Mouse (Mus musculus): Measurements from ENCODE around the gene Dpf3.

Dpf3 gene

DNA sequence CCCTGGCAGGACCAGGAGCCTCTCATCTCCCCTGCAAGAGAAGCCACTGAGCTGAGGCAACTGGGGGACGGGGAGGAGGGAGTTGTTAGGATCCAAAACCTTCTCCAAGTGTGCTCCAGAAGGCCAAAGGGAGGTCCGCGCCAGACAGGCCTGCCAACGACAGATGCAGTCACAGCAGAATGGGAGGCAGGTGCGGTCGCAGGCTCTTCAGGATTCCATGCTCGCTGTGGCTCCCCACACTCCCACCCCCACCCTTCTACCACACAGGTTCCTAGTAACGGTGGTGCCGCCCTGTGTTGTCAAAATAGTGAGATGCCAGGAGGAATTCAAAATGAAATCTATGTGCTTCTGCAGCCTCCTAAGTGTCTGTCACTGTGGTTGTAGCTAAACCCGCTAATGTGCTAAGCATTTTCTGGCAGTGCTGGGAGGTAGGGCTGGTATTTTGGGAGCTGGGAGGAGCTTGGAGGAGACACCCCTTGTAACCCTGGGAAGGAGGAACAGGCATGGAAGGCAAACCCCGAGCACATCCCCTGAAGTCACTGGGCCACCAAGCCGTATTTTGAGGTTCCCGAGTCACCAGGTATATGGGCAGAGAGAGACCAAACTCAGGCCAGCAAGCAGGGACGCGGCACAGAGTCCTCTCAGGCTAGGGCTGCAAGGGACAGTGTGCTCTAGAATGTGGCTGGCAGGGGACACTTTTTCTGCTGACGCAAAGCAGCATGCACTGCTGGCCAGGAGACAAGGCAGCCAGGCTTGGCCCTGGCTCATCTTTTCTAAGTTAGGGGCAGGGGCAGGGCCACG, 75.6 kb downstream of the Dpf3 start:
- DNase-seq = peak; percentile 14

DNA sequence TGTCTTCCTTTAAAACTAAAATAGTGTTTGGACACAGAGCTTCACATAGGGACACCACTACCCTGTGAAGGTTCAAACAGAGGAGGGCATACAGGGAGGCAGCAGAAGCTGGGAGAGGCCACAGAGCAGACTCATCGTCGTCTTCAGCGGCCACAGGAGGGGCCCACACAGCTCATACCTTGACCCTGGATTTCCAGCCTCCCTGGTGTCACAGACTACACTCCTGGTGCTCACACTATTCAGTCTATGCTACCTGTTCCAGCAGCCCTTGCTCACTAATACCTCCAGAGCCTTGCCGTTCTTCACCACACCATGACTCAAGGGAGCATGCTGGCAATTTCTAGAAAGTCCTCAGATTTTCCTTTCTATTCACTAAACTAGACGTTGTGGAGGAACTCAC, 76.5 kb downstream of the Dpf3 start:
- no peak for DNase-seq

- no peak for DNase-seq
Measured at GRCm38 (mm10) chr12:83405374-83406125, 82.0 kb downstream of the Dpf3 start.

DNA sequence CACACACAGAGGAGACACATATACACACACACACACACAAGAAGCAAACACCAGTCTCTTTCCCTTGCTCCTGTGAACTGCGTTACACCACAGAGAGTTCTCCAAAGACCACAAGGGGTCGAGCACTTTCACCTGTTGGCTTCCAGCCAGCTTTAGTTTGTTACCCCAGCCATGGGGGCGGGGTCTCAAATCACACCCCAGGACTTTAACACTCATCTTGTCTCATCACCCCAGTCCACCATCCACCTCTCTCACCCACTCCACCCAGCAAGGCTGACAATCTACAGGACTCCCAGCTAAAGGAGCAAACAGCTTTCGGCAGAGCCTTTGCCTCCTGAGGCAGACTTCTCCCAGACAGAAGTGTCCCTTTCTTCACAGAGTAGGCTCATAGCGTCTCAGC, 85.2 kb downstream of the Dpf3 start:
- DNase-seq = no peak

DNA sequence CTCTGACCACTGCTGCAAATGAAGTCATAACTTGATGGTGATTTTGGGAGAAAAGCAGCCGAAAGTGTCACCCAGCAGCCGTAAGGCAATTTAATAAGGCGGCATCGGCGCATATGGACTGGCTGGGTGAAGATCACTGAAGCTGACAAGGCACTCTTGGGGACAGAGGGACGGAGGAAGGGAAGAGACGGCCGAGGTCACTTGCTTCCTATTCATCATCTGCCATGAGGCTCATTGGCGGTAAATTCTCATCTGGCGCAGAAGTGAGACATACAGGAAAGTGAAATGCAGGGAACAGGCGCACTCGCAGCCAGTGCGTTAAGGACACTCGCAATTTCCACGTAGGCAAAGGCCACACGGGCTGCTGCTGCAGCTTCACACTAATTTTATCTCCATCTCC, 95.5 kb downstream of the Dpf3 start:
- no peak for DNase-seq

- DNase-seq = no peak
Measured at GRCm38 (mm10) chr12:83387554-83387953, 100.0 kb downstream of the Dpf3 start.

DNA sequence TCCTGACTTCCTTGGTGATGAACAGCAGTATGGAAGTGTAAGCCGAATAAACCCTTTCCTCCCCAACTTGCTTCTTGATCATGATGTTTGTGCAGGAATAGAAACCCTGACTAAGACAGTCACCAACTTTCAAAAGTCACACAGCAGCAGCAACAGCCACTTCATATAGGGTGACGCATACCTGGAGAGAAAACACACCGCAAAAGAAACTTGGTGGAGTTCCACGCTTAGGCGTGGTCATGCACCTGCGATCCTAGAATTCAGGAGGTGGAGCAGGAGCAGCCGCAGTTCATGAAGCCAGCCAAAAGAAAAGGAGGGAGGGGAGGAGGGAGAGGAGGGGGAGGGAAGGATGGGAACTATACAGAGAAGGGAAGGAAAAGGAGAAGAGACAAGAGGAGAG, 106.4 kb downstream of the Dpf3 start:
- no peak for DNase-seq

- no peak for DNase-seq
Measured at GRCm38 (mm10) chr12:83380016-83380415, 107.5 kb downstream of the Dpf3 start.

DNA sequence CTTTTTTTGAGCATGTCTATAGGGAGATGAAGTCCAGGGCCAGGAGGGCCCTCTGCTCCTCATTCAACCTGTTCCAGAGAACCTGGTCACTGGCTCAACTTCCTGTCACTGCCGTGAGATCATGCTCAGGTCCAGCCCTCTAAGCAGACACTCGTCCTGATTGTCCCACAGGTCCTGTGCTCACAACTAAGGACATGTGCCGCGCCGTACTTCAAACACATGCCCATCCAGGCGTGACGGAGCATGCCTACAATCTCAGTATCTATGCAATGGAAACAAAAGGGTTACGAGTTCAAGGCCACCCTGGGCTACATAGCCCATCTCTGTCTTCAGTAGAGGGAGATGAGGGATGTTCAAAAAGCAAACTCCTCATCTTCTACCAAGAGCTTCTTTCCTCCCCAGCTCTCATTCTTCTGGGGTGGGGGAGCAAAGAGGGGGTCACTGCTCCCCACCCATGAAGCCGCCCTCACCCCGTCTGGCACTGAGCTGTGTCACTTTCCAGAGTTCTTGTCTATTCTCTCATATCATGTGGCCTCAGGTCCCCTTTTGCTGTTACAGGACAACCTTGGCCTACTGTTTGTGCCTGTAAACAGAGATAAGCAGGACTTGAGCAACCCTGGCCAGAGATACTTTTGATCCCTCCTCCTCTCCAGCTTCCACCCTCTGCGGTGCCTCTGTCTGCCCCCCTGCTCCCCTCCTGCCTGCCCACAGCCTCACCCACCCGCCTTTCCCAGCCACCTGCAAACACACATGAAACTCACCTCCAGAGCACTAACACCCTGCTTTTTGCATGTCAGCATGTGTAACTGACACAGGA, 112.3 kb downstream of the Dpf3 start:
- DNase-seq = no peak

DNA sequence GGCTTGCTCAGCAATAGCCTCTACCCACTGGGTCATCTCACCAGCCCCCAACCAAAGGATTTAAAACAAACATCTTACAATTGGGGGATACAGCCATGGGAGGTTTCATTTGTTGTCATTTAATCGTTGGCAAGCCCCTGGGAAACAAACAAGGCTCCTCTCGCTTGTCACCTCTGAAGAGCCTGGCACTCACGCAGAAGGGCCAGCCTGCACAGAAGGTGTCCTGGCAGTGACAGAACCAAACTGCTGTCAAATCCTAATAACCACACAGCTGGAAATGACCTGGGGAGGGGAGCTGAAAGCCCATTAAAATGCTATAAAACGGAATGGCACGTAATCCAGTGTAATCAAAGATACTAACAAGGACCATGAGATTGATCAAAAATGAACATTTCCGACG, 114.4 kb downstream of the Dpf3 start:
- DNase-seq = no peak

DNA sequence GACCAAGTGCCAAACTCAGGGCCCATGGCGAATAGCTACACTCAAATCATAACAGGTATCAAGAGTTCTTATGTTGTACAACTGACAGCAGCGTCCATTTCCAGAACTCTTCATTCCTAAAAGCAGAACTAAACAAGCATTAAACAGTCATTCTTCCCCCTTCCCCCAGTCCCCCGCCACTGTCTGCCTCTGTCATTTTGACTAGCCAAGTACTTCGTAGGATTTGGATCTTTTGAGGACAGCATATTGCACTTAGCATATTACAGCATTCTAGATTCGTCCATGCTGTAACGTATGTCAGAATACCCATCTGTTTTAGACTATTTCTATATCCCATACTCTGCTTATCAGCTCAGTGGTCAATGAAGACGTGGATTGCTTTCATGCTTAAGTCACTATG, 115.2 kb downstream of the Dpf3 start:
- DNase-seq = no peak

DNA sequence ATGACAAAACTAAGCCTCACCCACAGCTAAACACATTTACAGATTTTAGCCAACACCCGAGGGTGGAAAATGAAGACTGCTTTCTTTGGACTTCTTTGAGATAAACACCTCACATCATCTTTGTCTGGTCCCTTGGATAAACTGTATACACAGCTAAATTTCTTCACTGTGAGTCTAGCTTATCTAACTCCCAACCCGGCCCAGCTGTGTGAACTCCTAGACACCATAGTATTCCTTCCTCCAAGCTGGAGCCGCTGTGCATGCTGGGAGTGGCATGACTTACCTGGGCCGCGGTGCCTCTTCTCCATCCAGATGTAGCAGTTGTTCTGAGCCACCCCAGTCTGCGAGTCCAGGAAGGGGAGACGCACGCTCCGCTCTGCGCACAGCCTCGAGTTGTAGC, 117.3 kb downstream of the Dpf3 start:
- no peak for DNase-seq

DNA sequence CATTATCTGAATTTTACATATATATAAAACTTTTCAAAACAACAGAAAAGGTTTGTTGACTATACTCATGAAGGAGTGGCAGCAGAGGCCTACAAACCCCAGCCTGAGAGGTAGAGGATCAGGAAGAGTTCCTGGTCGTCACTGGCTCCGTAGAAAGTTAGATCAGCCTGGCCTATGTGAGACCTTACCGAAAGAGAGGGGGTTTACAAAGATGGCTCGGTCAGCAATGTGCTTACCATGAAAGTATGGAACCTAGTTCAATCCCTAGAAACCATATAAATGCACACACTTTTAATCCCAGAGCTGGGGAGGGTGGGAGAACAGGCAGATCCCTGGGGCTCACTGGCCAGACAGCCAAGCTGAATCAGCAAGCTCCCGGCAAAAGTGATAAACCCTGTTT, 118.1 kb downstream of the Dpf3 start:
- no peak for DNase-seq

DNA sequence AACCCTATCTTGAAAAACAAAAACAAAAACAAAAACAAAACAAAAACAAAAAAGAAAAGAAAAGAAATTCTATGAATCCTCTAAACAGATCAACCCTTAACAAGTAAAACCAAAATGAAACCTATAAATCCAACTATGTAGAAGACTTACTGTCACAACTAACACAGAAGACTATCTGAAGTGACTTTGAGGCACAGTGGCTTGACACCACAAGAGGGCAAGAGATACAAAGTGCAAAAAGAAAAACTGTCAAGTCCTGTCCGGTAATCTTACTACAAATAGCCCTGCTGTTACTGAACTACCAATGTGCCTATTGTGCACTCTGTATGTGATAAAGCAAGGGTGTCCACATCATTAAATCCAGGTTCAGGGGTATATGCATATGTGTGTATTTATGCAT, 120.0 kb downstream of the Dpf3 start:
- DNase-seq = no peak

GRCm38 (mm10) chr12:83364771-83365170, 122.7 kb downstream of the Dpf3 start:
- DNase-seq = no peak

GRCm38 (mm10) chr12:83361801-83362200, 125.7 kb downstream of the Dpf3 start:
- DNase-seq = no peak

- DNase-seq = no peak
Measured at GRCm38 (mm10) chr12:83352640-83353039, 134.9 kb downstream of the Dpf3 start.

- no peak for DNase-seq
Measured at GRCm38 (mm10) chr12:83349736-83350135, 137.8 kb downstream of the Dpf3 start.

DNA sequence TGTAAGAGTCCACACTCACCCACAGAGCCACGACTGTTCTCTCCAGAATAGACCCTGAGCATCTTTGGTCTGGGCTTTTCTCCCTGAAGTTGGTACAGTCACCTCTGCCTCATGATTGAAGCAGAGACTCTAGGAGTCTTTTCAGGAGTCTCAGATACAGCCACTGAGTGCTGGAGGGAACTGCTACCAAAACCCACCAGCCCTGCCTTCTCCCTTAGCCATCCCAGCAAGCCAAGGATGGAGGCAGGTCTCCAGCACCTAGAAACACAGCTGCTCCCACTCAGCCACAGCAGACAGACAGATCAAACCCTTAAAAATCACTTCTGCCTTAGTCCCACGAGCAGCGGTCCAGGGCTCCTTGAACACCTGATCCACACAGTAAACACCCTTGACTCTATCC, 139.3 kb downstream of the Dpf3 start:
- DNase-seq = no peak

- peak; percentile 24 for DNase-seq
Measured at GRCm38 (mm10) chr12:83342875-83343185, 144.7 kb downstream of the Dpf3 start.

DNA sequence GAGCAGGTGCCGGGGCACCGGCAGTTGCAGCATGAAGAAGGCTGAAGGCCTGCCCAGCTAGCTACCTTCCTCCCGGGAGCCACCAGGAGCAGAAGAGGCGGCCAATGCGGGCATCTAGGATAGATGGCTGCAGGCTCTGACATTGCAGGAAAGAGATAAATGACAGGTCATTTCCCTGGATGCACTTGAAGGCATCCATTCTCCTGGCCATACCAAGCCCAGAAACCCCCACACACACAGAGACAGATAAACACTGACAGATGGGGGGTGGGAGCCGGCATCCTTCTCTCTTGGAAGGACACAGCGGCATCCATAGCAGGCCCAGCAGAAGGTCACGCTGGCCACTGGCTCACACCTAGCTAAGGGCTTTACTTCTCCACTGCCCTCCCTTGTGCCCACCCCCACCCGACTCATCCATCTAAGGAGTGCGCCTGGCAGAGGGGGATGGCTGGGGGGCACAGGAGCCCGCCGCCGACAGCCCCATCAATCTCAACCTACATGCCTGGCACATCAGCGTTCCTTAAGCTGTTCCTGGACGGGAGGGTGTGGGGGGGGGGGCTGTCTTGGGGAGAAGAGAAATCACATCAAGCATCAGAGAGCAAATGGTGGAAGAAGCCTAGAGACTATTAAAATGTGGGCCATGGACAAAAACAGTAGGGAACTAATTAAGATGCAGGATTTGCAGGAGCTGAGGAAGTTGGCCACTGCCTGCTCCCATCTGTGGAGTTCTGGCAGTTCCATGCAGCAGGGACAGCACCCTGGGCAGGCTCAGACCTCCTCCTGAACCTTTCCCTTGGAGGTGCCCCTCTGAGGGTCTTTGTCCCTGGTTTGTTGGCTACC, 145.3 kb downstream of the Dpf3 start:
- DNase-seq = no peak

- DNase-seq = no peak
Measured at GRCm38 (mm10) chr12:83340960-83341359, 146.6 kb downstream of the Dpf3 start.

DNA sequence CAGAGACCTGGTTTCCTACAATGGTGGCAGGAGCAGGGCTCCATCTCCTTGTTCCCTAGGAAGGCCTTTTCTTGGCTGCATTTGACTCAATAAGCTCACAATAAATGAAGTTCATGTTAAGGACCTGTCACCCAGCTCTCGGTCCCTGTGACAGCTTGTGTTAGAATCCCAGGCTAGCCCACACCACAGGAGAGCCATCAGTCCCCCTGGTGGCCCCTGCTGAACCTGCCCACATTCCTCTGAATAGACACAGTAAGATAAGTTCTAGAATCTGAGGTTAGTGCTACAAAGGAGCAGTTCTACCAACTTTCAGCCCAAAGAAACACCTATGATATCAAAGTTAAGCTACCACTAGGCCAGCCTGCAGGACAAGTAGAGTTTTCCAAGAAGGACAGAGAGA, 149.2 kb downstream of the Dpf3 start:
- DNase-seq = no peak
